Mouse (Mus musculus): ENCODE results near the gene Rsad1.

DNA sequence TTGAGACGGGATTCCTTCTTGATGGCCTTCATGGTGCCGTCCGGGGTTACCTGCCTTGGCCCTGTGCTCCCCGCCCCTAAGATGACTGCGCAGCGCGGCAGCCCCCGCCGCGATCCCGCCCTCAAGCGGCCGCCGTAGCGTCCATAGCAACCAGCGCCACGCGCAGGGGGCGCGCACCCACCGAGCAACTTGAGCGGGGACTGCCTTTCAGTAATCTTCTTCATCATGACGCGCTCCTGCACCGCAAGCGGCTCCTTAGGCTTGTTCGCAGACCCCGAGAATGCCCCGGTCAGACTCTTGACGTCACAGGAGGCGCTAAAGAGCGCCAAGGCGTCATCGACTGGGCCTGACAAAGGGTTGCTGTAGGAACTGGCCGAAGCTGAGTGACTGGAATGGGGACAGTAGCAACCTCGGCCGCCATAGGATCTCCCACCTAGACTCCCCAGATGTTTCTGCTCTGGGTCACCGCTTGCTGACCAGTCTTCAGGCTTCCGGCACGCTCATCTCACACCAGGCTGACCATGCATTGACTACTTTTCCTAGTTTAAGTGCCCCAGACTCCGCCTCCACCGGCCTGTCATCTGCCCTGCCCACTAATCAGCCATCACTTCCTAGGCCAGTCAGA, 27.7 kb downstream of the Rsad1 start, which contains the start of gene Mycbpap:
- TF ChIP-seq POLR2A (IDR thresholded peaks at IDR 0.05; ENCODE audit: low read depth, low read length) (no peak), CTCF (IDR thresholded peaks at IDR 0.05; ENCODE audit: extremely low read depth, insufficient read depth, insufficient read length, insufficient replicate concordance) (no peak)

Data from spleen, adult 2 months (tissue).